Mouse (Mus musculus): ENCODE results near the gene Hils1.
A peak's percentile ranks its signal among the peaks of the same experiment; 100 is the strongest.

DNA sequence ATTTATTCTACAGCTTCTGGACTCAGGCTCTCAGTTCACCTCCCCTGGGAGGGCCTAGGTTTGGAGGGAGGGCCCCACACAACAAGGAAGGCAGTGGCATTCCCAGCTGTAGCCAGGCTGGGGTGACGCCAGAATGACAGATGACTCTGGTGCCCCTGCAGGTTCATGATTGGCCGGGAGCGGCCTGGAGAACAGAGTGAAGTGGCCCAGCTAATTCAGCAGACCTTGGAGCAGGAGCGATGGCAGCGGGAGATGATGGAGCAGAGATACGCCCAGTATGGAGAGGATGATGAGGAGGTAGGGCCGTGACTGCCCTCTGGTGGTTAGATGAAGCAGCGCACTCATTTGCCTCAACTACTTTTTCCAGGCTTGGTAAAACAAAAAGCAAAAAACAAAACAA is 33.7 kb downstream of the Hils1 start:
- TF ChIP-seq CTCF (IDR thresholded peaks at IDR 0.05; ENCODE audit: control insufficient read depth, insufficient read depth, insufficient read length) = peak; percentile 50
- no peak for TF ChIP-seq MAX (IDR thresholded peaks at IDR 0.05)
- TF ChIP-seq CEBPB (IDR thresholded peaks at IDR 0.05; ENCODE audit: low read depth) = no peak
- TF ChIP-seq USF1 (IDR thresholded peaks at IDR 0.05; ENCODE audit: low read depth) = no peak
- no peak for TF ChIP-seq MYOG (IDR thresholded peaks at IDR 0.05; ENCODE audit: control insufficient read depth, extremely low read depth, insufficient read length)
- TF ChIP-seq MYOD1 (IDR thresholded peaks at IDR 0.05; ENCODE audit: control insufficient read depth, insufficient read length, low read depth) = no peak
- TF ChIP-seq FOSL1 (IDR thresholded peaks at IDR 0.05; ENCODE audit: insufficient read depth, low read length, poor library complexity, severe bottlenecking) = no peak
